Mouse (Mus musculus) MEL (cell line): ENCODE measurements around the gene Spint2.

Experiments used
- E2F4 ChIP-seq: IDR thresholded peaks from 2 replicates; pipeline ENCODE4 v1.6.1; 2011; ENCODE audit warnings: low read depth, low read length, improper control_type of control experiment, borderline replicate concordance
- EP300 ChIP-seq, 2 experiments: IDR thresholded peaks; 2 replicates each; pipeline ENCODE4 v1.6.1; 2011; ENCODE audit warnings: improper control_type of control experiment in 2 of 2, low read length in 2 of 2, low read depth in 1 of 2, mild to moderate bottlenecking in 1 of 2
- GATA1 ChIP-seq: IDR thresholded peaks from 2 replicates; pipeline ENCODE4 v1.6.1; 2011; ENCODE audit warnings: low read depth, low read length, improper control_type of control experiment
- MEF2A ChIP-seq: IDR thresholded peaks from 2 replicates; pipeline ENCODE4 v1.6.1; 2014; ENCODE audit warnings: low read depth, mild to moderate bottlenecking, inconsistent platforms, low read length, improper control_type of control experiment; ENCODE audit not compliant: poor library complexity, insufficient replicate concordance, severe bottlenecking; ENCODE audit errors: extremely low read depth
- POLR2A ChIP-seq, 2 experiments: IDR thresholded peaks; 2 replicates each; pipeline ENCODE4 v1.6.1; 2011 to 2012; ENCODE audit warnings: low read length in 2 of 2, mild to moderate bottlenecking in 2 of 2, control low read depth in 1 of 2, improper control_type of control experiment in 1 of 2, low read depth in 1 of 2, moderate library complexity in 1 of 2; ENCODE audit not compliant: control insufficient read depth in 1 of 2, insufficient read depth in 1 of 2, poor library complexity in 1 of 2
- TBP ChIP-seq: IDR thresholded peaks from 2 replicates; pipeline ENCODE4 v1.8.0; 2011; ENCODE audit warnings: low read depth, low read length, improper control_type of control experiment
- TCF12 ChIP-seq: IDR thresholded peaks from 2 replicates; pipeline ENCODE4 v1.6.1; 2014; ENCODE audit warnings: low read depth, mild to moderate bottlenecking, inconsistent platforms, low read length, improper control_type of control experiment, moderate library complexity
- ZC3H11A ChIP-seq: IDR thresholded peaks from 2 replicates; pipeline ENCODE4 v1.6.1; 2012; ENCODE audit warnings: low read depth, mild to moderate bottlenecking, inconsistent platforms, low read length, improper control_type of control experiment

DNA sequence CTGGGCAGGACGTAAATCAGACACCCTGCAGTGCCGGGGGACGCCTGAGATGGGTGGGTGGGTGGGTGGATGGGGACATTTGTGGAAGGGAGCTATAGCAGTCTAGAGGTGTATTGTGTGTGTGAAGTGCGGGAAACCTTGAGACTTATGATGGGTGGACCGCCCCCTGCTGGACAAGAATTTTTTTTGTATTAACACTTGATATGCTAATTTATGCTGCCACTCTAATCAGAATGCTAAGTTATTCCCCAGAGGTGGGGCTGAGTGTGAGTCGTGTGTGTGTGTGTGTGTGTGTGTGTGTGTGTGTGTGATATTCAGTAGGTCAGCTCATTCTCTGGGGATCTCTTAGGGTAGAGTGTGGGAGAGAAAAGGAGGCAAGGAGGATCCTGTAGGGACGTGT, 24.9 kb upstream of the Spint2 start:
- no peak for TF ChIP-seq MEF2A
- no peak for TF ChIP-seq POLR2A (IDR thresholded peaks at IDR 0.05; ENCODE audit: control insufficient read depth in 1 of 2, insufficient read depth in 1 of 2, low read depth in 1 of 2, low read length in 2 of 2, poor library complexity in 1 of 2)
- TF ChIP-seq TBP = no peak
- TF ChIP-seq EP300 (IDR thresholded peaks at IDR 0.05; ENCODE audit: low read depth in 1 of 2, low read length in 2 of 2) = no peak
- TF ChIP-seq E2F4 = no peak
- no peak for TF ChIP-seq ZC3H11A
- 0 out of 2 replicates have a peak, but pooled peaks have one; percentile 5 for TF ChIP-seq GATA1
- TF ChIP-seq TCF12 = no peak
